Mouse (Mus musculus): Measurements from ENCODE around the gene Dync1i1.
"Not testable (repeated sequence)": the region's sequence is repeated elsewhere in the genome, so short reads cannot be mapped to it uniquely, and the experiment has no call there.

Dync1i1 gene

DNA sequence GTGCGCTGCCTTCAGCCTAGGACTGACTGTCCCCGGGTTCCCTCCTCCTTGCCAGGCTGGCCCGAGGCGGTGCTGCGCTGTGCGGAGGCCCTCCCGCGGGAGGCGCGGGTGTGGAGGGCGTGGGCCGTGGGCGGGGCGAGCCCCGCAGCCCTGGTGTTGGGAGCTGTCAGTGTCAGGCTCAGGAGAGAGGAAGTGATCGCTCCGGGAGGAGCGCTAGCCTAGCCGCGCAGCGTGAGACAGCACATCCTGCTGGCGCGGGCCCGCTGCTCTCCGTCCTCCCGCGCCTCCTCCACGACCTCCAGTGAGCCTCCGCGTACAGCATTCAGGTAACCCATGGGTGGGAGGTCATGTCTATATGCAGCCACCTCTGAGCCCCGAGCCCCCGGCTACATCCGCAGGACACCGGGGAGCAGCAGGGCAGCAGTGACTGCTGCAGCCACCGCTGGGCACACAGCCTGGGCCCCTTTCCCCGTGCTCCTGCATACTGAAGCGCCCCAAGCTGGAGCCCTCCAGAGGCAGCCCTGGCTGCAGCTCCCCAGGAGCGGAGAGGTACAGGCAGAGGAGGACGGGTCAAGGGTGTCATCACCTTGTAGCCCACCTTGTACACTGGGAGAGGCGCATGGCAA, at the start of gene Dync1i1:
TSS of gene Dync1i1 (plus strand) at position 29 of the 626 bp plus-strand sequence.
- peak; percentile 70 to 76 for DNase-seq (ENCODE audit: low spot score in 2 of 2)

DNA sequence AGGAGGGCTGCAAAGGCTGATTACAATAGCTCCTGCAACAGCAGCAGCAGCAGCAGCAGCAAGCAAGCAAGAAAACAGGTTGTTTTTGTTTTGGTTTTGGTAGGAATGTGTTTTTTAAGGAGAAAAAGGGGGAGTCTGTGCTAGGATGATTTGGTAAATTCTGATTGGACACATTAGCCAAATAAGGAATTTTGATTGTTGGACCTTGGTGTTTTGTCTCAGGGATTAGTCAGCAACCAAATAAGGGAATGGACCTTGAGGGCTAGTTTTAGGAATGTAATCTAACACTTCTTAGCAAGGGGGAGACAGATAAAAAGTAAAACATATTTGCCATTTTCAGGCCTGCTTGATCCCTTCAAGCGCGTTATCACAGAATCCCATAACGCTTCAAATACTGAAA, 45.7 kb upstream of the Dync1i1 start:
- DNase-seq (ENCODE audit: low spot score in 2 of 2), result no peak

DNA sequence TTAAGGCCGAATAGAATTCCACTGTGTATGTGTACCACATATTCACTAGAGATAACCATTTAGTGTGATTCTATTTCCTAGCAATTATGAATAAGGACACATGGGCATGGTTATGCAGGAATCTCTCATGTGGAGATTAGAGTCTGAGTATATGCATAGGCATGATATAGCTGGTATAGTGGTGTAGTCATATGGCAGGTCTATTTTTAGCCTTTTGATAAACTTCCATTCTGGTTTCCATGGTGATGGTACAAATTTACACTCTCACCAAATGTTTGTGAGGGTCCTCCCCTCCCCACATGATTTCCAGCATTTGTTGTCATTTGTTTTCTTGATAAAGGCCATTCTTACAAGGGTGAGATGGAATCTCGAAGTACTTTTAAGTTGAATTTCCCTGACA, 23.6 kb upstream of the Dync1i1 start:
- DNase-seq (ENCODE audit: low spot score in 2 of 2), result no peak

DNA sequence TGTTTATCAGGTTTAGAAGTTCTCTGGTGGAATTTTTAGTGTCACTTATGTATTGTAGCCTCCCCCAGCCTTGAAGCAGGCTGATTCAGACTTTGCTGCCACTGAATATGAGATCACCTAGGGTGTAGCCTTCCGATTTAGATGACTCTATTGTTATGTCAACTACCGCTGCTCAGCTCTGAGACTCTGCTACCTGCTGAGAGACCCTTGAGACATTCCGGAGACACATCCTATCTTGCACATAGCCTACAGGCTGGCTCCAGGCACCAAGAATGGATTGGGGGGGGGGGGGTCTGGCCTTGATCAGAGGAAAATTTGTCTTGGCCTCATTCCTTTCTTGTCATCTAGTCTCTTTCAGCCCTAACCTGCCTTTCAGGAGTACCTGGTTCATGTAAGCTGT, 17.5 kb upstream of the Dync1i1 start:
- DNase-seq (ENCODE audit: low spot score in 2 of 2), result not testable (repeated sequence)

DNA sequence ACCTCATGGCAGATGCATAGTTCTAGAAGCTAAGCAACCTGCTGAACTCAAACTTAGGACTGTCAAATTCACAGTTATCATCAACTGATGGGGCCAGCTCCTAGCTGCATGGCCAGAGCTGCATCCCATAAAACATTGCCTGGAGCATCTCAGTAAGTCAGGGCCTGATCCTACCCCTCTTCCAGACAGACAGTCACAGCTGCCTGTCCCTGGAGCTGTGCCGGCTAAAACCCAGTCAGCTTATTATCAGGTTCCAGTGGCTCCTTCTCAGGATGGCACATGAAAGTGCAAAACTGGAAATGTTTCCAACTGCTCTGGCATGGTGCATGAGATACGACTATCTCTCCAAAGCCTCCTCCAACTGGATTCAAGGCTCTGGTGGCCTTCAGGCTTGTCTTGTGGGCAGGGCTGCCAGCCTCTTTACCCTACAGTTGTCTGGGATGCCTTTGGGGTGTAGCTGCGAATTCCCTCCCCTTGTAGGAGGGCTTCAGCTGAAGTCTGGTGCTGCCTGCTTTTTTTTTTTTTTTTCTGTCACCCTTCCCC, 15.3 kb upstream of the Dync1i1 start:
- no peak for DNase-seq (ENCODE audit: low spot score in 2 of 2)

DNA sequence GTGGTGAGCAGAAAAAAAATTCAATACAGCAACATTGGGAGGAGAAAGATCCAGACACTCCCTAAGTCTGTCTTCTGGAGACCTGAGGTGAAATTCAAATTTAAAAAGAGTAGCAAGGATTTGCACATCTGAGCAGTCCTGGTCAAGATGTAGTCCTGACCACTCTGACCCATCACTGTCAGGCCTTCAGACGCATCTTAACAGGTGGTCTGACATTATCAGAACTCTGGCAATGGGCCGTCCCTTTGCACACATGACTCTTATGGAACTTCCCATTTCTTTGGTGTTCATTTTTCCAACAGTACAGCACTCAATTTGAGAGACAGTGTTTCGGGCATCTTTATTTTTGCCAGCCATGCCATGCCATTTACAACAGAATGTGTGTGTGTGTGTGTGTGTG, 12.8 kb upstream of the Dync1i1 start:
- DNase-seq (ENCODE audit: low spot score in 2 of 2), result no peak

DNA sequence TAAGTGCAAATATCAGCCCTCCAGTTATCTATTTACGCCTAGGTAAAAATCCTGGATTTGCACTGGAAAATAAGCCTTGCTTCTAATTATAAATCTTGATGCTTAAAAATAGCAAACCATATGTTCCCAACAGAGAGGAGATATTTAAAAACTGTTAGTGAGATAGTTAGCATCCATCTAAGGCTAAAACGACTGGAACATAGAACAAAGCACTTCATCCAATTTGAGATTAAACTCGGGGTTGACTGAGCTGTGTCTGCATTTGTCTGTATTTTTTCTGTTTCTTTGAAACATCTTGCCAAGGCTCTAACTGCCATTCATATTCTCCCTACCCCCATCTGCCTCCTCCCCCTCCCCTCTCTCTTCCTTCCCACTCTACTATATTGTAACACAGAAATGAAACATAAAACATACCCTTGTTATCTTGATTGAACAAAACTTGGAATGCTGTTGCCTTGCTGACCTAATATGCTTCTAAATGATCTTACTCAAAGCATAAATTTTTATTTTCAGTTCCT, 10.3 kb upstream of the Dync1i1 start:
- no peak for DNase-seq (ENCODE audit: low spot score in 2 of 2)

DNA sequence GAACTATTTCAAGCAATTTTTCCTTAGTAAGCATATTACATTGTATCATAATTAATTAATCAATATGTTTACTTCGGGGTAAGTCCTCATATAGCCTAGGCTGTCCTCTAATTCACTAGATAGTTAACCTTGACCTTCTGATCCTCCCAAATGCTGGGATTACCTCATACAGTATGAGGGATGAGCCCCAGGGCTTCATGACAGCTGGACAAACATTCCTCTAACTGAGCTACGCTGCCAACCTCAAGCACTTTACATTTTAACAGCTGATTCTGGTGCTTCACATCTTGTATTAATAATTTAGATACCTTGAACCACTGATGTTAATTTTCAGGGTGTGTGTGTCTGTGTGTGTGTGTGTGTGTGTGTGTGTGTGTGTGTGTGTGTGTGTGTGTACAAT, 6.5 kb upstream of the Dync1i1 start:
- no peak for DNase-seq (ENCODE audit: low spot score in 2 of 2)

DNA sequence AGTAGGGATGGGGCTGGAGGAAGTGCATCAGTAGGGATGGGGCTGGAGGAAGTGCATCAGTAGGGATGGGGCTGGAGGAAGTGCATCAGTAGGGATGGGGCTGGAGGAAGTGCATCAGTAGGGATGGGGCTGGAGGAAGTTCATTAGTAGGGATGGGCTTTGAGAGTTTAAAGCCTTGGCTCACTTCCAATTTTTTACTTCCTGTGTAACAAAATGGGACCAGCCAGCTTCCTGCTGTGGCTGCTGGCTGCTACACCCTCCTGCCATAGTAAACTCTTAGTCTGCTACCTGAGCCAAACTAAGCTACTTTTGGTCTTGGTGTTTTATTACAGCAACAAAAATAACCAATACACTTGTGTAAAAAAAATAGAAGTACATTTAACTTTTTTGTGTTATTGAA, 4.7 kb upstream of the Dync1i1 start:
- not testable (repeated sequence) for DNase-seq (ENCODE audit: low spot score in 2 of 2)

DNA sequence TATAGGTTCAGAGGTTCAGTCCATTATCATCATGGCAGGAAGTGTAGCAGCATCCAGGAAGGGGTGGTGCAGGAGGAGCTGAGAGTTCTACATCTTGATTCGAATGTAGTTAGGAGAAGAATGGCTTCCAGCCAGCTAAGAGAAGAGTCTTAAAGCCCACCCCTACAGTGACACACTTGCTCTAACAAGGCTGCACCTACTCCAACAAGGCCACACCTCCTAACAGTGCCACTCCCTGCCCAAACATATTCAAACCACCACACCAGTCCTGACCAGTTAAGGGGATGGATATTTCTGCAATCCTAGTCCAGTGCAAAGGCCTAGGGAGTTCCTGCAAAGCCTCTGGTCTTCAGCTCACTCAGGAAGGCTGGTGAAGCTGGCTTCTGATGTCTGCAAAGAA, 1.5 kb upstream of the Dync1i1 start:
- no peak for DNase-seq (ENCODE audit: low spot score in 2 of 2)

DNA sequence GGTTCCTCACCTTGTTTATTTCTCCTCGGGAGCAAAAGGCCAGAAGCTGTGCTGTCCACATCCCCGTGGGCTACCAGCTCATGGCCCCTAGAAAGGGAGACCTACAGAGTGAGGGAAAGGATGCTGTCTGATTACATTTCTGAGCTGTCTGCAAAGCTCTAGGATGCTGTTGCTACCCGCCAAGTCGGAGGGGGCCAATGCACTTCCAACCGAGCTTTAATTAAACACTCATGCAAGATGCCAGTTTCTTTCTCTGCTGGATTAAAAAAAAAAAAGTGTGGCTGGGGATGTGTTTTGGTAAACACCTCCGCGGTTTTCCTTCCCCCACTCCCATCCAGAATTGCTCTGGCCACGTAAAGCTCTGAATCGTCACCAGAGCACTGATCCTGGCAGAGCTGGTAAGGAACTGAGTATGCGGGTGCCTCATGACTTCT, 815 bp downstream of the Dync1i1 start:
- peak in 1 of 2 experiments; percentile 41 for DNase-seq (ENCODE audit: low spot score in 2 of 2)

DNA sequence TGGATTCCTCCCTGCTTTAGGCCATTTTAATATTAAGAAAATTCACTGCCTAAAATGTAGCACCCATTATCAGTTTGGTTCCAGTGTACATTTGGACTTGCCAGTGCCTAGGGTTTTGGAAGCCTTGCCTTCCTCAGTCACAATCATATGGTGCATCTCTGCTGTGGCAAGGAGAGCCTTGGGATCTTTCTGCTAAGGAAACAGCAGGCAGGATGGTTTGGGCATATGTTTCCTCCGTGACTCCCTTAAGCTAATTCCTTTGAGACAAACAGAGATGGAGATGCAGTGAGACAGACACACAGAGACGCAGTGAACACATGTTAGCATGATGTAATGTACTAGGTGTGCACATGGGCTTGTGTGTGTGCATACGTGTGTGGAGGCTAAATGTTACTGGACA, 7.8 kb downstream of the Dync1i1 start:
- DNase-seq (ENCODE audit: low spot score in 2 of 2), result no peak

DNA sequence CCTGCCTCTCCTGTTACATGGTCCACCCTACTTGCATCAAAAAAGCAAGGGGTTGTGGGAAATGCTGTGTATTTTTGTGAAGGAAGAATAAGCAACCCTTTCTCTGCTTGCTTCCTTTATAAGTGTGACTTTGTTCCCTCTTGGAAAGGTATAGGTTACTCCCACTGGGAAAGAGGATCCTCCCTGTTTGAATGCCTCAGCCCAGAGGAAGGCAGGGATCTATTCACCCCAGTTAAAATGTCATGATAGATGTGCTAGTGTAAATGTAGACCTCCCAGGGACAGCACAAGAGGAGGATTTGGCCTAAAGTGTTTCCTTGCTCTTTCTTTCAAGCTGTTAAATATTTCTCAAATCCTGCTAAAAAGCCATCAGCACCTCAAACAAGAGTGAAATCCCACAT, 9.0 kb downstream of the Dync1i1 start:
- DNase-seq (ENCODE audit: low spot score in 2 of 2), result no peak

DNA sequence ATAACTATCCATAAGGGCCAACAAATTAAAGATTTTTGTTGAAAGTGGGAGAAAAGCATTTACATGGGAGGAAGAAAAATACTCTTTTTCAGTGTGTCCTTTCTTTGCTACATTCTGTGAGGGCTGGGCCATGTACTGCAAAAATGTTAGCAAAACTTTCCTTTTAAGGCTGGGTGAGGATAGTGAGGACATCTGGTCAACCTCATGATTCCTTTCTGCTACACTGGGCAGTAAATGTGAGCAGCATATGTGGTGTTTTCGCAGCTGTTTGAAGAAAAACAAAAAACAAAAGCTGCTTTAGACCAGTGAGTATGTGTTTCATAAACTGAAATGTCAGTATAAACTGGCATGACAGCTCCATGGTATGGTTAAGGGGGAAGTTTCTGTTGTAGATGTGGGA, 9.4 kb downstream of the Dync1i1 start:
- no peak for DNase-seq (ENCODE audit: low spot score in 2 of 2)

DNA sequence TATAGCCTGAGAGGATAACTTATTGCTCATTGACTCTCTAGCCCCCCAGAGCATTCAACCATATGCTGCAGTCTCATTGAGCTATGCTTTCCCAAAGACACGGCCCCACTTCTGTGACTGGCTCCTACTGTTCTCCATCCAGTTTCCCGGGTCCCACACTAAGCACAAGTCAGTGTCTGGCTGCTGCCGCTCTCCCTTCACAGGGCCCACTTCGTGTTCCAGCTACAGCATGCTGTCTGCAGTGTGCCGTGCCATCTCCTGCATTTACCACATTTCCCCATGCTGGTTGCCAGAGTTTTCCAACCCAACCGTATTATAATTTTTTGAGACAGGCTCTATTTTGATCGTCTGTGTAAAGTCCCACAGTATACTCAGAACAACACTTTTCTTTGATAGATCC, 14.3 kb downstream of the Dync1i1 start:
- DNase-seq (ENCODE audit: low spot score in 2 of 2), result no peak

DNA sequence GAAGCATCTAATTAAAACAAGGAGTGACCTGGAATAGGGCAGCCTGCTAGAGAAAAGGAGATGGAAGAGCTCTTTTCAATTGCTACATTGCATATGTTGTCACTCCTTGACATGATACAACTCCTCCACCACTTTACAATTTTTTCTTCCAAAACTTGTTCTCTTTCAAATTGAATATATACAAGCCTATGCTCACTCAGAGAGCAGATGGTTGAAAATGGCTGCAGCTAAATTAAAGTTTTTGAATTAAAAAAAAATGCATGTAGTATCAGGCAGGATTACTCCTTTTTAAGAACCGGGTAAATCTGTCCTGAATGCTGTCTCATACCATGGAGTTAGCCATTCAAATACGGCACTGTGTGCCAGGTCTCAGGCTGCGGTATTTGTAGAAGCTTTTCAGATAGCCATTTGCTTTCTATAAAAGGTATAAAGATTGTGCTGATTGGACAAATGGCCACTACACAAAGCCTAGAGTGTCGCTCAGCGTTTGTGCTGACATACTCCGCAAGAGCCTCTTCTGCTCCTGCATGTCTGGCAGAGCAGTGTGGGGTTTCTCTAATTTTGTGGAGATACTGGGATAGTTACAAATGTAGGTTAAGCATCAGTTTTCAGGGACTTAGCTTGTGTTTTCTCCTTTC, 16.1 kb downstream of the Dync1i1 start:
- DNase-seq (ENCODE audit: low spot score in 2 of 2), result peak in 1 of 2 experiments; percentile 46

DNA sequence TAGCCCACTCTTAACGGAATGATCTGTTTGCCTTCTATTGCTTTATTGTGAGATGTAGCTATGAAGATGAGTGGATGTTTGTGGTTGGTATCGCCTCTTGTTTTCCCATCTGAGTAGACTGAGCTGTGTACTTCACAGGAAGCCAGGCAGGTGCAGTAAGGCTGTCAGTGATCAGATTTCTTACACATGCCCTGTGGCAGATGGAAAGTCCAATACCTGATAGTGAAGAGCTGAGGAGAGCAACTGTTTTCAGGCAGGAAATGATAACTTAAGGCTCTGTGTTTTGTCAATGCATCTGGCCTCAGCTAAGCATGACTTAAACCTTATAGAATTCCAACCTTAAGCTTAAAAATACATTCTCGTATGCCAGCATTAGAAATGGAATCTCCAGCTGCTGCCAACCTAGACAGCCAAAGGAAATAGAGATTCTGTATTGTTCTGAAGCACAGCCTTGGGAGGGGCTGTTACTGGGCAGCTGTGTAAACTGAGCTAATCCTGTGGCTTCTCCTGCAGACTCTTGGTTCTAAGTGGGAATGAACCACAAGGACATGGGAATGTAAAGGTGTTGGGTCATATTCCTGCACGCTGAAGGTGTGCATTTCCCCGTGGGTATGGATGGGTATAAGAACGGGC, 24.8 kb downstream of the Dync1i1 start:
- DNase-seq (ENCODE audit: low spot score in 2 of 2), result no peak

DNA sequence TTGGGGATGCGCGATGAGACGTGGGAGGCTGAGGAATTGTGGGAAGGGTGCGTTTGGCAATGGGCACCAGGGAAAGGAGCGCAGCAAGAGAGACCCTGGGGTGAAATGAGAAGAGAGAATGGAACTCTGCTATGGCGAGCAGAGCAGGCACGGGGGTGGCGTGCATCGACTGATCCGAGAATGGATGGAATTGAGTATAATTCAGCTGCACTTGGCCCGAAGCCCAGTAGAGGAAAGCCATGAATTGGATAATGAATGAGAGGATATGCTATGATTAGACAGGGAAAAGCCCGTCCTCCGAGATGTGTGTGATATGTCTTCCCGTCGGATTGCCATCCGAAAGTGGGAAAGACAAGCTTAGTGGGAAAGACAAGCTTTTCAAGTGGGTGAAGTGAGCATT, 26.7 kb downstream of the Dync1i1 start:
- DNase-seq (ENCODE audit: low spot score in 2 of 2), result peak; percentile 50 to 68

DNA sequence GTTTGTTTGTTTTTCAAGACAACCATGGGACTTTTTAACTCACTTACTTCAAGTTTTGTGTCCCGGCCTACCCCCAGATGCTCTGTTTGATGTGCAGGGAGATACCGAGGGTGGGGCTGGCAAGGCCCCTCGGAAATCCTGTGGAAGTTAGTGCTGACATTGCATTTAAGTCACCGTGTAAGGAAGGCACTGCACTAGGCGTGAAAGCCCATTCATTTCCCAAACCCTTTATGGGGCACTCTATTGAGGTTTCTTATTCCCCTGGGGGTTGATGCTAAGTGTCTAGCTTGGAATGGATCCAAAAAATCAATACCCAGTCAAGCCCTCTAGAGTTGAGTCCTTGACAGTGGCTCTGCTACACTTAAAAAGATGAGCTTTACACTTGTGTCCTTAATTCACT, 27.2 kb downstream of the Dync1i1 start:
- DNase-seq (ENCODE audit: low spot score in 2 of 2), result no peak

DNA sequence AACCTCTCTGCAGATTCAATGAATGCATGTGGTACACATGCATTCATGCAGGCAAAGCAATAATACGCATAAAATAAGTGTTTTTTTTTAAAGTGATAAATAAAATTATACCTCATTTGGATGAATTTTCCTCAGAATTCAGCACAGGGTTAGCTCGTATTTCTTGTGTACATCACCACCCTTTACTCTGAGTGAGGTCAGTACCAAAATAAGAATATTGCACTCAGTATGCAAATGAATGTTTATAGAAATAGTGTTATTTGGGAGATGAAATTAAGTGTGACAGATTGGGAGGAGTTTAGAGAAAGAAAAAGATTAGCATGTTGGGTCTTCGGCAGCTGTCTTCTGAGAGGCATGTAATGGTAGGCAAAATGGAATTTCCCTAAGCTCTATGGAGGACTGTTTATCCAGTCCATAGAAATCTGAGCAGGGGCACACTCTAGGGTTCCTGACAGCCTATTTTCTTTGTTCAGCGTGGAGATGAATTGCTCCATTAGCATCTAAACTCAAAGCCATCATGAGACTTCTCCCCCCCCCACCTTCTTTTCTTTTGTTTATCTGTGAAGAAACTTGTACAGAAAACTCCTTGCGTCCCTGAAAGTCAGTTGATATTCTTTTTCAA, 31.2 kb downstream of the Dync1i1 start:
- DNase-seq (ENCODE audit: low spot score in 2 of 2), result no peak

DNA sequence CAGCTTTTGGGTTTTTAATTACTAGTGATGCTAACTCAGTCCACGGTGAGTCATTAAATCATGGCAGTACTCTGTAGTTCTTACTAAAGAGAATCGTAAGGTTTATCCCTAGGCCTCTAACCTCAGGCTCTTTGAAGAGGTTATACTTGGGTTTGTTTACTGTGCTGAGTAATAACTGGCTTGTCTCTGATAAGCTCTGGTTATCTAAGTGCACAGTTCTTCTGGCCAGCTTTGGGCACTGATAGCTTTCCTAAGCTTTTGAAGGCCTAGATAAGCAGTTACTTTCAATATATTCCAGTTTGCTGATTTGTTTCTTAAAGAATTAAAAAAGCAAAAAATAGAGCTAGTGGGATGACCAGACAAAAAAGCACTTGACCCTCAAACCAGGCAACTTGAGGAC, 37.5 kb downstream of the Dync1i1 start:
- DNase-seq (ENCODE audit: low spot score in 2 of 2), result no peak

DNA sequence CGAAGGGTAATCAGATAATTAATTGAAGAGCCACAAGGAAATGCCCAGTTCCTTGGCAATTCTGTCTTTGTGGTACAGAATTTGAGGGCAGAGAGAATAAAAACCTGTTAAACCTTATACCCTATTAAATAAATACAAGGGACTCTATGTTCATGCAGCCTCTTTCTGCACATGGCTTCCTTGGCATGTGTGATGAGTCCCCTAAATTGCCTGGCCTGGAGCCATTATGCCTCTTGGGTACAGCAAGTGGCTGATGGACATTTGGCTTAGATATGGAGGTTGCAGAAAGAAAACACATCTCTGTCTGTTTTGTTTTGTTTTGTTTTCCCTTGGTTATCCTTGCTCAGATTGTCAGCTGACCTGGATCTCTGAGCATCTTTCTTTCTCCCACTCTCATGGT, 43.1 kb downstream of the Dync1i1 start:
- DNase-seq (ENCODE audit: low spot score in 2 of 2), result no peak

Measured in frontal cortex, postnatal 36 days (tissue).